Mouse (Mus musculus) spleen, adult 2 months (tissue): ENCODE results near the gene Topaz1. TPM values are rescaled to one million over a fixed set of nuclear protein-coding genes. Genes with fewer than 3 reads are reported as not detected.

Source experiments
- DNase-seq, 2 experiments: peaks; one replicate each; pipeline versions ENCODE4 v3.0.0 to v3.0.0-alpha.2; 2012 to 2021; ENCODE audit warnings: low spot score in 2 of 2, low read depth in 1 of 2
- H3K27ac ChIP-seq: fragments of 200-500 bp; 2 replicates; pipeline ENCODE4 v1.5.1; 2012; ENCODE audit warnings: low read length, inconsistent platforms; ENCODE audit not compliant: insufficient read depth
- H3K27me3 ChIP-seq: fragments of 200-500 bp; 2 replicates; pipeline ENCODE4 v1.6.1; 2012; ENCODE audit warnings: mild to moderate bottlenecking, moderate library complexity, low read length, inconsistent platforms; ENCODE audit not compliant: control insufficient read depth, insufficient read depth
- H3K36me3 ChIP-seq: fragments of 200-500 bp; 2 replicates; pipeline ENCODE4 v1.6.1; 2012; ENCODE audit warnings: mild to moderate bottlenecking, low read length, inconsistent platforms; ENCODE audit not compliant: control insufficient read depth, insufficient read depth
- H3K4me1 ChIP-seq: fragments of 200-500 bp; 2 replicates; pipeline ENCODE4 v1.6.1; 2011; ENCODE audit warnings: inconsistent platforms; ENCODE audit not compliant: control insufficient read depth, insufficient read depth, insufficient read length
- H3K4me3 ChIP-seq: fragments of 200-500 bp; 2 replicates; pipeline ENCODE4 v1.5.1; 2011; ENCODE audit warnings: mild to moderate bottlenecking, inconsistent platforms; ENCODE audit not compliant: insufficient read depth, insufficient read length; ENCODE audit errors: extremely low read depth
- CTCF ChIP-seq: fragments of 200-500 bp; IDR thresholded peaks from 2 replicates; pipeline ENCODE4 v1.5.1; 2011; ENCODE audit warnings: mild to moderate bottlenecking, inconsistent platforms; ENCODE audit not compliant: insufficient read depth, insufficient read length, insufficient replicate concordance; ENCODE audit errors: extremely low read depth
- POLR2A ChIP-seq: fragments of 200-500 bp; IDR thresholded peaks from 2 replicates; pipeline ENCODE4 v1.6.1; 2011; ENCODE audit warnings: low read depth, low read length, inconsistent platforms
- WGBS: fragments of 180-500 bp; shearing (Covaris S2); methylation state at CpG from one replicate; pipeline ENCODE4 v1.1.7; 2018; 5-methylcytosine and 5-hydroxymethylcytosine counted together
- polyA plus RNA-seq: library from polyadenylated mRNA; depleted of rRNA; stranded (reverse); fragments of >200 nt; gene quantifications from 2 replicates; pipeline ENCODE4 v1.2.3, GENCODE M21; 2012

The Topaz1 gene
- polyA plus RNA-seq, 1 experiment: not detected

DNA sequence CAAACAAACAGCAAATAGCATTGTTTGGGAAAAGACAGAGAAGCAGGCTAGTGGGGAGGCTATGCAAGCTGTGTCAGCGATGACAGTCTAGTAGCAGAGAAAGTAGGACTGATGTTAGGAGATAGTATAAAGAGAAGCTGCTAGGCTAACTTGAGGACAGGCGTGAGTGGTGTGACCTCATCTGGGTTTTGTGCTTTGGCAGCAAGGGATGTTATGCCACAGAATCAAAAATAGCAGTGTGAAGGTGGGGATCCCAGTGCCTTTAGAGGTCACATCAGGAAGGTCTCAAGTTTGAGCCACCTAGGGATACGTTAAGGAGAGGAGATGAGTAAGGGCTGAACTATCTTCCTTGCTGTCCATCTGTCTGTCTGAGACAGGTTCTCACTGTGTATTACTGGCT, 63.1 kb downstream of the Topaz1 start:
- no peaks in the 10 kb centered on the region for H3K27me3 ChIP-seq
- no peak overlapping the region for H3K27ac ChIP-seq
- H3K36me3 ChIP-seq: peaks cover 7% of the 10 kb centered on the region
- no peak overlapping the region for H3K4me3 ChIP-seq
- no peaks in the 10 kb centered on the region for H3K4me1 ChIP-seq
- DNase-seq: no peak
- no peak for TF ChIP-seq POLR2A
- TF ChIP-seq CTCF: no peak
- 88% methylated on average over 3 of the region's 3 CpGs for WGBS

DNA sequence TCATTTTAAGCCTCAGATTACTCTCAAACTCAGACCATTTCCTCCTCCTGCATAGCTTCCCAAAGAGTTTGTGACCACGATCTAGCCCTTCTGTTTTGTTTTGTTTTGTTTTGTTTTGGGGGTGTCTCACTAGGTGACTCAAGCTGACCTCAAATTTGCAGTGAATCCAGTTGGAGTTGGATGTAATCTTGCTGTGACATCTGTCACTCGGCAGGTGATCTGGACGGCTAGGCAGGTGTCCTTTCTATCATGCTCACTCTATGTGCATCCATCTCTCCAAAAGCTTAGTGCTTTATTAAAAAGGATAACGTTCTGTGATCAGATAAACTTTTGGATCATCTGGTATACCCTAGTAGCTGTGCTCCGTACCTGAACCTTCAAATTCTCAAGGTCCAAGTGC, 65.2 kb downstream of the Topaz1 start:
- Histone ChIP-seq H3K4me1 (no peaks in the 10 kb centered on the region), H3K27me3 (no peaks in the 10 kb centered on the region), H3K4me3 (no peak overlapping the region), H3K36me3 (peaks cover 8% of the 10 kb centered on the region), H3K27ac (no peak overlapping the region)
- no peak for DNase-seq
- WGBS: 87% methylated on average over 5 of the region's 5 CpGs
- TF ChIP-seq CTCF (no peak), POLR2A (no peak)

DNA sequence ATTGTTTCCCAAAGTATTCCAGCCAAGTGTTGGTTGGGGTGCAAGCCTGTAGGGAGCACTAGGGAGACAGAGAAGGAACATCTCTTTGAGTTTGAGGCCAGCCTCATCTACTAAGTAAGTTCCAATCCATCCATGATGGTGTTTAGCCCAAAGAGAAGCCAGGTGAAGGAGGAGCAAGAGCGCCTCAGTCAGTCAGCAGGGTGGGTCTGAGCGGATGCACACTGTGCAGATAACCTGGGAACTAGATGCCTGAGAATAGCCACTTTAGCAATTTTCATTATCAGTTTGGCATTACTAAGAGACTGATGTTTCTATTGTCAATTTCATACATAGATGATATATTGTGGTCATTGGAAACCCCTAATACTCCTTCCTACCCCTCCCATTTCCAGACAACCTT, 67.6 kb downstream of the Topaz1 start:
- H3K27me3 ChIP-seq: no peaks in the 10 kb centered on the region
- H3K27ac ChIP-seq: no peak overlapping the region
- no peak for DNase-seq
- H3K4me1 ChIP-seq: no peaks in the 10 kb centered on the region
- H3K4me3 ChIP-seq: no peak overlapping the region
- WGBS: 96% methylated on average over 2 of the region's 2 CpGs
- H3K36me3 ChIP-seq: peaks cover 15% of the 10 kb centered on the region
- TF ChIP-seq CTCF (no peak), POLR2A (no peak)

DNA sequence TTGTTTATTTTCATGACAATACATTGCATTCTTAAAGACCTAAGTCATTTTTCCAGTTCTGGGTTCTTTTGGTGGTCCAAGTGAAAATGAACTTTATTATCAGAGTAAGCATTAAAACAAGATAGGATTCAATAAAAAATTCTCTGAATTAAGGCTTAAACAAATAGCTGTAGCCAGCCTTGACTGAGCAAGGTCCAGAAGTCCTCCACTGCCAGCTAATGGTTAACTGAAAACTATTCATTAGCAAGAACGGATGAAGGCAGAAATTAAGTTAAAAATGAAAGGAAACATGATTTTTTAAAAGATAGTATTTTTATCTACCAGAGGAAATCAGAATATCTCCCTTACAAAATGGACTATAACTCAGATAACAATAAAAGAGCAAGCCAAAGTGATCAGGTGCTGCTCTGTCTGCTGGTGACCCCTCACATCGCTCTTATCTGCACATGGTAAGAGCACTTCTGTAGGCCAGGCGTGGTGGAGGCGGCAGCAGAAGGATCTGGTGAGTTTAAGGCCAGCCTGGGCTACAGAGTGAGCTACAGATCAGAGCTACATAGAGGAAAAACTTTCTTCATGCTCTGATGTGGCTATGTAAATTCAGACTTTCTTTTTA, 68.2 kb downstream of the Topaz1 start:
- no peak overlapping the region for H3K4me3 ChIP-seq
- TF ChIP-seq CTCF (no peak), POLR2A (no peak)
- peaks cover 18% of the 10 kb centered on the region for H3K36me3 ChIP-seq
- no peak for DNase-seq
- H3K4me1 ChIP-seq: no peaks in the 10 kb centered on the region
- 88% methylated on average over 4 of the region's 4 CpGs for WGBS
- H3K27me3 ChIP-seq: no peaks in the 10 kb centered on the region
- no peak overlapping the region for H3K27ac ChIP-seq

DNA sequence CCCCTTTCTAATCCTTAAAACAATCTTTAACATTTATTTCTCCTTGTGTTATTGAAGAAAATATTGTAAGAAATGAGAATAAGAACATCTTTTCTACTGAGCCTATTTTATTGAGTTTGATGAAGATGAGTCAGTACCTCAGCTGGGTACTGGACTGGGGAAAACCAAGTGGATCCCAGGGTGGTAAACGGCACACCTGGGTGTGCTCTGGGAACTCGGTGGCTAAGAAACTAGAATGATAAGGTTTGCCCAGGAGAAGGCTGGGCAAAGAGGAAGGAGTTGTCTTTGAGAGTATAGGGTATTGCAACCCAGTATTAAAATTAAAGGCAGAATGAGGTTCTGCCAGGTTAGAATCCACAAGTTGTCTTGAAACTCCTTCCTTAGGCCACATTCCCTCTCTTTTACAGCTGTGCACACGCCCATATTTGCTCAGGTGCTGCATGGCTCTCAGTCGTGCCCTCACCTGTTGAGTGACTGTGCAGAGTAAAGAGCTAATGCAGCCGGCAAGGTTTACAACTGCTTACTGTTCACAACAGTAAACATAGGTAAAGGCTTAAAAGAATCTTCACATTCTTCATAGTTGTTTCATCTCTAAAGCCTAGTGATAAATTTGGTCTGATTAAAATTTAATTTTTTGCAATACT, 76.3 kb downstream of the Topaz1 start:
- 94% methylated on average over 5 of the region's 5 CpGs for WGBS
- Histone ChIP-seq H3K27ac (no peak overlapping the region), H3K36me3 (peaks cover 29% of the 10 kb centered on the region), H3K4me3 (no peak overlapping the region), H3K4me1 (no peaks in the 10 kb centered on the region), H3K27me3 (no peaks in the 10 kb centered on the region)
- TF ChIP-seq CTCF (no peak), POLR2A (no peak)
- DNase-seq: no peak

DNA sequence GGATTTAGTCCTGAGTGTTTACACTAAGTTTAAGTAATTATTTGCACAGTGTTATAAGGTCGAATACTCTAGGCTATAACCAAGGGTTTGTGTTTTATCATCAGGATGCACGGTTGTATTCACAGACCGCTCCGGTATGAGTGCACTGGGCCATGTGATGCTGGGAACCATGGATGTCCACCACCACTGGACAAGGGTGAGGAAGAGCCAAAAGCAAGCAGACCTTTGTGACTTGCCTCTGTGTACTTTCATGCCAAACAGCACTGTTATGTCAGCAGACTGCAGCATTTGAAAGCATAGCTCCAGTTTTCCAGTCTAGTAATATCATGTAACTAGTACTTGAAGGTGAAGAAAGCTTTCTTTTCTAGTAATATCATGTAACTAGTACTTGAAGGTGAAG, 79.6 kb downstream of the Topaz1 start:
- WGBS: 93% methylated on average over 4 of the region's 4 CpGs
- no peak for DNase-seq
- no peaks in the 10 kb centered on the region for H3K27me3 ChIP-seq
- H3K36me3 ChIP-seq: peaks cover 19% of the 10 kb centered on the region
- TF ChIP-seq CTCF (no peak), POLR2A (no peak)
- no peaks in the 10 kb centered on the region for H3K4me1 ChIP-seq
- no peak overlapping the region for H3K27ac ChIP-seq
- no peak overlapping the region for H3K4me3 ChIP-seq

DNA sequence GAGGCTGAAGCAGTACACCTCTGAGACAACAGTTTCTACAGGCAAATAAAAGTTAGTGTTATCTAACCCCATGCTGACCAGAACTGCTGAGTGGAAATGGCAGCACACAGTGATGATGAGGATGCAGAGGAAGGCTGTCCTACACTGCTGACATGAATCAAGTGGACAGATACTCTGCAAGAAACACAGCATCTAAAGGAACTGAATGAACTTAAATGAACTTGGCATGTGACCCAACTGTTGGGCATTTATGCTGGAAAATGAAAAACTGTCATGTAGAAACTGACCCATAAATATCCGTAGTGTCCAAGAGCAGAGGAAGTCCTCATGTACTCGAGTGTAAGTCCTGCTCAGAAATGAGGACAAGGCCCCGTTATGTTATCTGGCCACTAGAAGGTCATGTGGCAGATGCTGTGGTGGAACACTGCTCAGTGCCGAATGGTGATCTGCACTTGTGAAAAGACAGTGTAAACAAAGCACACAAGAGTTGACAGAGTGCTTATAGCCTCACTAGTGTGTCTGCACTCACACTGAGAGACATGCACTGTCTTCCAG, 82.8 kb downstream of the Topaz1 start:
- no peak overlapping the region for H3K27ac ChIP-seq
- no peak overlapping the region for H3K4me3 ChIP-seq
- 82% methylated on average over 4 of the region's 4 CpGs for WGBS
- no peak for TF ChIP-seq POLR2A
- TF ChIP-seq CTCF: no peak
- peaks cover 19% of the 10 kb centered on the region for H3K36me3 ChIP-seq
- no peaks in the 10 kb centered on the region for H3K27me3 ChIP-seq
- no peak for DNase-seq
- no peaks in the 10 kb centered on the region for H3K4me1 ChIP-seq
